Mouse (Mus musculus) heart, embryonic 14.5 days (tissue): Measurements from ENCODE around the gene Rec8. TPM values are rescaled to one million over a fixed set of nuclear protein-coding genes. Genes with fewer than 3 reads are reported as not detected.

ENCODE experiments used
- ATAC-seq: fragments of 200-750 bp; cut with Nextera tagmentation; 2 replicates; pipeline ENCODE4 v1.8.0; 2017; ENCODE audit warnings: low read depth, moderate TSS enrichment; ENCODE audit not compliant: insufficient number of reproducible peaks, insufficient read depth, low FRiP score
- H3K27ac ChIP-seq, 2 experiments: fragments of 200-500 bp in 1 of 2; fragments of 300-500 bp in 1 of 2; sonication (generic) in 1 of 2; replicated peaks in 1 of 2; 2 replicates each; pipeline ENCODE4 v1.5.1; 2012 to 2014; ENCODE audit warnings: low read depth in 2 of 2, low read length in 2 of 2, control low read depth in 1 of 2, mild to moderate bottlenecking in 1 of 2, mixed read lengths in 1 of 2; ENCODE audit not compliant: control insufficient read depth in 1 of 2, insufficient read depth in 1 of 2
- H3K27me3 ChIP-seq: fragments of 300-500 bp; sonication (generic); 2 replicates; pipeline ENCODE4 v1.6.1; 2014; ENCODE audit warnings: mild to moderate bottlenecking, low read length, control low read depth; ENCODE audit not compliant: control insufficient read depth, insufficient read depth
- H3K36me3 ChIP-seq: fragments of 300-500 bp; sonication (generic); 2 replicates; pipeline ENCODE4 v1.6.1; 2014; ENCODE audit warnings: mild to moderate bottlenecking, control low read depth, low read length, mixed read lengths; ENCODE audit not compliant: control insufficient read depth, insufficient read depth
- H3K4me1 ChIP-seq, 2 experiments: fragments of 200-500 bp in 1 of 2; fragments of 300-500 bp in 1 of 2; sonication (generic) in 1 of 2; 2 replicates each; pipeline ENCODE4 v1.6.1; 2012 to 2014; ENCODE audit warnings: low read length in 2 of 2, control low read depth in 1 of 2, mixed read lengths in 1 of 2; ENCODE audit not compliant: control insufficient read depth in 2 of 2, insufficient read depth in 2 of 2
- H3K4me2 ChIP-seq: fragments of 300-500 bp; sonication (generic); 2 replicates; pipeline ENCODE4 v1.6.1; 2014; ENCODE audit warnings: mild to moderate bottlenecking, low read length
- H3K4me3 ChIP-seq, 2 experiments: fragments of 200-500 bp in 1 of 2; fragments of 300-500 bp in 1 of 2; sonication (generic) in 1 of 2; 2 replicates each; pipeline ENCODE4 v1.5.1; 2012 to 2014; ENCODE audit warnings: low read length in 2 of 2, mild to moderate bottlenecking in 2 of 2, control low read depth in 1 of 2, low read depth in 1 of 2, moderate library complexity in 1 of 2; ENCODE audit not compliant: control insufficient read depth in 1 of 2, insufficient read depth in 1 of 2
- H3K9ac ChIP-seq: fragments of 300-500 bp; sonication (generic); 2 replicates; pipeline ENCODE4 v1.6.1; 2014; ENCODE audit warnings: mild to moderate bottlenecking, low read length
- H3K9me3 ChIP-seq: fragments of 300-500 bp; sonication (generic); 2 replicates; pipeline ENCODE4 v1.6.1; 2016; ENCODE audit warnings: low read length, control low read depth; ENCODE audit not compliant: control insufficient read depth
- WGBS: fragments of 180-500 bp; shearing (Covaris S2); extraction: QIAGEN DNeasy Blood & Tissue Kit; methylation state at CpG from one replicate; pipeline ENCODE4 v1.1.7; 2014; 5-methylcytosine and 5-hydroxymethylcytosine counted together
- polyA plus RNA-seq: library from polyadenylated mRNA; unstranded; fragments of >200 nt; fragmentation: Nextera tagmentation; extraction: Ambion mirVana; gene quantifications from 2 replicates; pipeline ENCODE4 v1.2.1, GENCODE M21; 2014

Rec8 gene
- polyA plus RNA-seq, 1 experiment from 2014 or later: 10.2 TPM

GRCm38 (mm10) chr14:55596036-55596690 is 21.7 kb upstream of the Rec8 start:
- Histone ChIP-seq H3K9ac (no peak overlapping the region), H3K4me2 (no peak overlapping the region), H3K9me3 (no peaks in the 10 kb centered on the region), H3K27ac (0 out of 4 replicates have a peak overlapping the region, but pooled peaks of 1 of the 2 experiments have one; percentile 6), H3K27me3 (no peaks in the 10 kb centered on the region), H3K4me3 (no peak overlapping the region), H3K36me3 (peaks cover 75% of the 10 kb centered on the region), H3K4me1 (peaks cover 5 to 14% of the 10 kb centered on the region in 2 experiments; a peak in 3 of 4 replicates)
- WGBS: 78% methylated on average over 13 of the region's 13 CpGs
- no peak for ATAC-seq

- Histone ChIP-seq H3K27ac (no peak overlapping the region), H3K4me1 (peaks cover 2 to 3% of the 10 kb centered on the region in 2 experiments; a peak in 1 of 4 replicates), H3K36me3 (peaks cover 97% of the 10 kb centered on the region), H3K9me3 (no peaks in the 10 kb centered on the region), H3K4me3 (no peak overlapping the region), H3K4me2 (no peak overlapping the region), H3K27me3 (no peaks in the 10 kb centered on the region), H3K9ac (no peak overlapping the region)
- WGBS: 92% methylated on average over 21 of the region's 21 CpGs
- ATAC-seq: no peak
These were observed 19.1 kb upstream of the Rec8 start for GRCm38 (mm10) chr14:55598521-55599390.

- no peak for ATAC-seq
- peaks cover 7 to 8% of the 10 kb centered on the region in 2 experiments; a peak in 3 of 4 replicates for H3K4me1 ChIP-seq
- no peaks in the 10 kb centered on the region for H3K27me3 ChIP-seq
- 87% methylated on average over 7 of the region's 7 CpGs for WGBS
- peak within 1 kb of the TSS; percentile 48 to 60 for H3K4me3 ChIP-seq
- peaks cover 84% of the 10 kb centered on the region for H3K36me3 ChIP-seq
- H3K27ac ChIP-seq: peak within 1 kb of the TSS; percentile 78 to 80
- no peaks in the 10 kb centered on the region for H3K9me3 ChIP-seq
- H3K9ac ChIP-seq: peak within 1 kb of the TSS; percentile 75
- peak within 1 kb of the TSS; percentile 78 for H3K4me2 ChIP-seq
These were observed 14.6 kb upstream of the Rec8 start, which contains the start of gene Irf9 for GRCm38 (mm10) chr14:55603271-55603632. Irf9 (plus strand) TSS chr14:55603571.

GRCm38 (mm10) chr14:55603633-55604576 is 13.9 kb upstream of the Rec8 start:
- 14% methylated on average over 19 of the region's 19 CpGs for WGBS
- ATAC-seq: peak; percentile 81
- H3K27me3 ChIP-seq: no peaks in the 10 kb centered on the region
- peak overlapping the region; percentile 78 to 80 for H3K27ac ChIP-seq
- peaks cover 84% of the 10 kb centered on the region for H3K36me3 ChIP-seq
- peak overlapping the region; percentile 75 for H3K9ac ChIP-seq
- peaks cover 7 to 8% of the 10 kb centered on the region in 2 experiments; a peak in 3 of 4 replicates for H3K4me1 ChIP-seq
- no peaks in the 10 kb centered on the region for H3K9me3 ChIP-seq
- H3K4me3 ChIP-seq: peak overlapping the region; percentile 48 to 60
- H3K4me2 ChIP-seq: peak overlapping the region; percentile 78

- peaks cover 7 to 8% of the 10 kb centered on the region in 2 experiments; a peak in 3 of 4 replicates for H3K4me1 ChIP-seq
- H3K27ac ChIP-seq: no peak overlapping the region
- H3K9ac ChIP-seq: no peak overlapping the region
- no peaks in the 10 kb centered on the region for H3K27me3 ChIP-seq
- H3K36me3 ChIP-seq: peaks cover 84% of the 10 kb centered on the region
- WGBS: 91% methylated on average over 11 of the region's 11 CpGs
- no peak for ATAC-seq
- H3K9me3 ChIP-seq: no peaks in the 10 kb centered on the region
- H3K4me3 ChIP-seq: peak overlapping the region in 1 of 2 experiments; percentile 48; a peak in 1 of 4 replicates
- H3K4me2 ChIP-seq: peak overlapping the region; percentile 78
These were observed 13.0 kb upstream of the Rec8 start for GRCm38 (mm10) chr14:55604823-55605222.

- H3K9ac ChIP-seq: no peak overlapping the region
- no peak overlapping the region for H3K4me3 ChIP-seq
- no peaks in the 10 kb centered on the region for H3K27me3 ChIP-seq
- no peaks in the 10 kb centered on the region for H3K9me3 ChIP-seq
- ATAC-seq: no peak
- H3K4me1 ChIP-seq: peaks cover 7 to 8% of the 10 kb centered on the region in 2 experiments; a peak in 3 of 4 replicates
- WGBS: 80% methylated on average over 16 of the region's 16 CpGs
- H3K27ac ChIP-seq: no peak overlapping the region
- H3K36me3 ChIP-seq: peaks cover 78% of the 10 kb centered on the region
- H3K4me2 ChIP-seq: no peak overlapping the region
These were observed 11.9 kb upstream of the Rec8 start for GRCm38 (mm10) chr14:55605743-55606459.
